Mouse (Mus musculus) liver, embryonic 11.5 days (tissue): ENCODE results near the gene L3mbtl3. TPM values are rescaled to one million over a fixed set of nuclear protein-coding genes. Genes with fewer than 3 reads are reported as not detected.

Experiments
- ATAC-seq: fragments of 200-750 bp; cut with Nextera tagmentation; replicated peaks from 2 replicates; pipeline ENCODE4 v1.8.0; 2017; ENCODE audit warnings: moderate number of reproducible peaks, mild to moderate bottlenecking, moderate TSS enrichment, moderate library complexity; ENCODE audit not compliant: low FRiP score
- DNase-seq: peaks from one replicate; pipeline ENCODE4 v3.0.0-alpha.2; 2017; ENCODE audit warnings: low spot score
- H3K27ac ChIP-seq: fragments of 300-500 bp; sonication (generic); 2 replicates; pipeline ENCODE4 v1.5.1; 2014; ENCODE audit warnings: mild to moderate bottlenecking, low read depth, low read length, control low read depth
- H3K27me3 ChIP-seq: fragments of 300-500 bp; sonication (generic); replicated peaks from 2 replicates; pipeline ENCODE4 v1.6.1; 2014; ENCODE audit warnings: low read length, mixed read lengths; ENCODE audit not compliant: control insufficient read depth, insufficient read depth
- H3K36me3 ChIP-seq: fragments of 300-500 bp; sonication (generic); 2 replicates; pipeline ENCODE4 v1.6.1; 2014; ENCODE audit warnings: mild to moderate bottlenecking, low read length, moderate library complexity, mixed read lengths; ENCODE audit not compliant: control insufficient read depth, insufficient read depth
- H3K4me1 ChIP-seq: fragments of 300-500 bp; sonication (generic); replicated peaks from 2 replicates; pipeline ENCODE4 v1.6.1; 2014; ENCODE audit warnings: low read length, mixed read lengths; ENCODE audit not compliant: control insufficient read depth, insufficient read depth
- H3K4me2 ChIP-seq: fragments of 300-500 bp; sonication (generic); 2 replicates; pipeline ENCODE4 v1.6.1; 2014; ENCODE audit warnings: mild to moderate bottlenecking, control low read depth, moderate library complexity
- H3K4me3 ChIP-seq: fragments of 300-500 bp; sonication (generic); 2 replicates; pipeline ENCODE4 v1.5.1; 2014; ENCODE audit warnings: low read depth, low read length, control low read depth
- H3K9ac ChIP-seq: fragments of 300-500 bp; sonication (generic); 2 replicates; pipeline ENCODE4 v1.6.1; 2014; ENCODE audit warnings: low read depth, low read length, control low read depth
- H3K9me3 ChIP-seq: fragments of 300-500 bp; sonication (generic); 2 replicates; pipeline ENCODE4 v1.6.1; 2016; ENCODE audit warnings: low read length, inconsistent platforms, mixed read lengths; ENCODE audit not compliant: control insufficient read depth
- WGBS: fragments of 180-500 bp; shearing (Covaris S2); extraction: QIAGEN DNeasy Blood & Tissue Kit; methylation state at CpG from one replicate; pipeline ENCODE4 v1.1.7; 2014; 5-methylcytosine and 5-hydroxymethylcytosine counted together
- polyA plus RNA-seq: library from polyadenylated mRNA; unstranded; fragments of >200 nt; fragmentation: Nextera tagmentation; extraction: Ambion mirVana; gene quantifications from 2 replicates; pipeline ENCODE4 v1.2.1, GENCODE M21; 2014

Gene L3mbtl3
- polyA plus RNA-seq, 1 experiment from 2014 or later, result 9.5 TPM

GRCm38 (mm10) chr10:26297626-26298025 lies 78.1 kb downstream of the L3mbtl3 start:
- no peak overlapping the region for H3K27ac ChIP-seq
- no peaks in the 10 kb centered on the region for H3K9me3 ChIP-seq
- no peaks in the 10 kb centered on the region for H3K4me1 ChIP-seq
- no peak overlapping the region for H3K4me2 ChIP-seq
- no peak overlapping the region for H3K9ac ChIP-seq
- H3K36me3 ChIP-seq, result peaks cover 5% of the 10 kb centered on the region; the same call in 1 of the 2 replicates
- no peak overlapping the region for H3K4me3 ChIP-seq
- DNase-seq, result no peak
- 89% methylated on average over 7 of the region's 7 CpGs for WGBS
- H3K27me3 ChIP-seq, result no peaks in the 10 kb centered on the region
- no peak for ATAC-seq

GRCm38 (mm10) chr10:26297200-26297599 lies 78.6 kb downstream of the L3mbtl3 start:
- Histone ChIP-seq H3K27ac (no peak overlapping the region), H3K9ac (no peak overlapping the region), H3K4me2 (no peak overlapping the region), H3K27me3 (no peaks in the 10 kb centered on the region), H3K4me3 (no peak overlapping the region), H3K4me1 (no peaks in the 10 kb centered on the region), H3K9me3 (no peaks in the 10 kb centered on the region), H3K36me3 (peaks cover 5% of the 10 kb centered on the region; the same call in 1 of the 2 replicates)
- ATAC-seq, result no peak
- 81% methylated on average over 3 of the region's 3 CpGs for WGBS
- no peak for DNase-seq

- peaks cover 2% of the 10 kb centered on the region; the same call in 1 of the 2 replicates for H3K36me3 ChIP-seq
- H3K27me3 ChIP-seq, result no peaks in the 10 kb centered on the region
- H3K4me3 ChIP-seq, result no peak overlapping the region
- H3K4me2 ChIP-seq, result no peak overlapping the region
- no peak overlapping the region for H3K9ac ChIP-seq
- DNase-seq (no peak), ATAC-seq (no peak)
- H3K4me1 ChIP-seq, result no peaks in the 10 kb centered on the region
- WGBS, result 85% methylated on average over 7 of the region's 7 CpGs
- H3K9me3 ChIP-seq, result no peaks in the 10 kb centered on the region
- no peak overlapping the region for H3K27ac ChIP-seq
These were observed 88.6 kb downstream of the L3mbtl3 start for GRCm38 (mm10) chr10:26287136-26287535.

GRCm38 (mm10) chr10:26280009-26280408 lies 95.8 kb downstream of the L3mbtl3 start:
- ATAC-seq (no peak), DNase-seq (no peak)
- 77% methylated on average over 8 of the region's 8 CpGs for WGBS
- Histone ChIP-seq H3K36me3 (no peaks in the 10 kb centered on the region; the same call in none of the 2 replicates), H3K4me2 (no peak overlapping the region), H3K9me3 (no peaks in the 10 kb centered on the region), H3K4me3 (no peak overlapping the region), H3K4me1 (no peaks in the 10 kb centered on the region), H3K27ac (no peak overlapping the region), H3K27me3 (no peaks in the 10 kb centered on the region), H3K9ac (no peak overlapping the region)

- Histone ChIP-seq H3K27me3 (no peaks in the 10 kb centered on the region), H3K4me1 (no peaks in the 10 kb centered on the region), H3K9ac (no peak overlapping the region), H3K4me3 (no peak overlapping the region), H3K36me3 (no peaks in the 10 kb centered on the region; the same call in none of the 2 replicates), H3K27ac (no peak overlapping the region), H3K4me2 (no peak overlapping the region), H3K9me3 (no peaks in the 10 kb centered on the region)
- 90% methylated on average over 6 of the region's 6 CpGs for WGBS
- no peak for ATAC-seq
- no peak for DNase-seq
These were observed 100.4 kb downstream of the L3mbtl3 start for GRCm38 (mm10) chr10:26275414-26275813.

GRCm38 (mm10) chr10:26263744-26264459 lies 111.9 kb downstream of the L3mbtl3 start:
- no peaks in the 10 kb centered on the region for H3K9me3 ChIP-seq
- no peak overlapping the region for H3K9ac ChIP-seq
- H3K36me3 ChIP-seq, result no peaks in the 10 kb centered on the region
- H3K27ac ChIP-seq, result no peak overlapping the region
- H3K4me1 ChIP-seq, result no peaks in the 10 kb centered on the region
- 71% methylated on average over 3 of the region's 3 CpGs for WGBS
- no peak for DNase-seq
- H3K4me3 ChIP-seq, result no peak overlapping the region
- no peaks in the 10 kb centered on the region for H3K27me3 ChIP-seq
- no peak overlapping the region for H3K4me2 ChIP-seq
- ATAC-seq, result no peak

DNA sequence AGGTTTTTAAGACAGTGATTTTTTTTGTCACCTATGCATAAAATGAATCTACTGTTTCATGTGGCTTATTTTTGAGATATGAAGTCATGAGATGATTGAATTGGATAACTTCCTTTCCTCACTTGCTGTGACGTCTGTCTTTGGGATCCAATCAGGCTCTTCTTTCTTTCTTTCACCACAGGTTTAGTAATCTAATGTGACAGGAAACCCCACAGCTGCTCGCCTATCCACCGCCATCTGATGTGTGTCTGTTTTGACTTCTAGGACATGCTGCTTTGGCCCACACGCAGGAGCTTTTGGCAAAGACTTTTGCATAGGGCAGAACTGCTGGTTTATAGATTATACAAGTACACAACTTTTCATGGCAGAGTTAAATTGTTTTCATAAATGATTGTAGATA lies 115.9 kb downstream of the L3mbtl3 start:
- Histone ChIP-seq H3K4me2 (no peak overlapping the region), H3K36me3 (no peaks in the 10 kb centered on the region), H3K9ac (no peak overlapping the region), H3K27me3 (no peaks in the 10 kb centered on the region), H3K4me1 (no peaks in the 10 kb centered on the region), H3K4me3 (no peak overlapping the region), H3K27ac (no peak overlapping the region), H3K9me3 (no peaks in the 10 kb centered on the region)
- DNase-seq (no peak), ATAC-seq (no peak)
- 58% methylated on average over 4 of the region's 4 CpGs for WGBS

DNA sequence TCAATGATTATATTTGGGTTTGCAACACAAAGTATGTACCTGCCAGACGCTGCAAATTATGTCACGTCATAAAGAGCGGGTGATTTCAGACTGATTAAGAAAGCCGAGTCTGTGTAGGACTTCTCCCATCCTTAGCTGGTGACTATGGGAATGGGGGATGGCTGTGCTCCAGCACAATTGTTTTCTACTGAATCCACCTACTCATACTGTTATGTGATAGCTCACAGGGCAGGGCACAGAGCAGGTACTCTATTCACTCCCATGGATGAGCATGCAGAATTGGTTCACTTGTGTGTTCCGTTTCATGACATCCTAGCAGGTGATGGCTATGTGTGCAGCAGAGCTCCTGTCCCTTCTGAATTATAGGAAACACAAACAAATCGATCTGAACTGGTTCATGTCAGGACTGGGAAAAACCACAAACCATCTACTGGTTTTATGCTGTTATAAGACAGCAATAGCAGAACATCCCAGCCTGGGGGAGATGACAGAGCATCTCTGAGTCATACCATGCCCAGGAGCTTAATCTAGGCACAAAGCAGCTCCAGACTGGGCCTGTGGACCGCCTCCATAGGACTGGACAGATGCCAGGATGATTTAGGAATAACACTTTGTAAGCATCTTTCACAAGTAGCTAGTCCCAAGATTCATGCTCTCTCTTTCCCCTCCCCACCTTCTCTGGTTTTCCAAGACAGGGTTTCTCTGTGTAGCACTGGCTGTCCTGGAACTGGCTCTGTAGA lies 126.2 kb downstream of the L3mbtl3 start:
- Histone ChIP-seq H3K4me1 (no peaks in the 10 kb centered on the region), H3K4me2 (no peak overlapping the region), H3K27ac (no peak overlapping the region), H3K27me3 (no peaks in the 10 kb centered on the region), H3K9ac (no peak overlapping the region), H3K9me3 (no peaks in the 10 kb centered on the region), H3K36me3 (no peaks in the 10 kb centered on the region), H3K4me3 (no peak overlapping the region)
- ATAC-seq, result no peak
- DNase-seq, result no peak
- 79% methylated on average over 7 of the region's 7 CpGs for WGBS

DNA sequence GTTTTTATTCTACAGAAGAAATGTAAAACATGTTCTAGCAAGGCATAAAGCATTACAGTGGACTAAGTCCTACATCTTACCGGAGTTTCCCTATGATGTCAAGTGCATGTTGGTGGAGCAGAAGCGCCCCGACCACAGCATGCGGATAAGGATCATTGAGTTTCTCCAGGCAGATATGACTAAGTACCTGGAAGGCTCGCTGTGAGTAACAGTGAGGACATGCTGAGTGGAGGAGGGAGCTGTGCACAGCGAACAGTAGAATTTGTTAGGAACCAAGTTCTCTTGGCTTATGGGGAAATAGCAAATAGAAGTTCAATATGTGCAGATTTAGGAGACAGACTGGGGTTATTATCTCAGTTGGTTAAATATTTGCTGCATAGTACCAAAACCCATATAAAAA lies 131.3 kb downstream of the L3mbtl3 start:
- H3K36me3 ChIP-seq, result no peaks in the 10 kb centered on the region
- H3K9me3 ChIP-seq, result no peaks in the 10 kb centered on the region
- H3K4me3 ChIP-seq, result no peak overlapping the region
- H3K9ac ChIP-seq, result no peak overlapping the region
- H3K27ac ChIP-seq, result no peak overlapping the region
- H3K4me1 ChIP-seq, result no peaks in the 10 kb centered on the region
- ATAC-seq (no peak), DNase-seq (no peak)
- H3K27me3 ChIP-seq, result no peaks in the 10 kb centered on the region
- 81% methylated on average over 6 of the region's 6 CpGs for WGBS
- no peak overlapping the region for H3K4me2 ChIP-seq
